Mouse (Mus musculus): ENCODE measurements around the gene Emid1. TPM values are rescaled to one million over a fixed set of nuclear protein-coding genes. Genes with fewer than 3 reads are reported as not detected.

Emid1 gene
- polyA plus RNA-seq, 1 experiment, result 56.7 TPM

- Histone ChIP-seq H3K27me3 (ENCODE audit: control insufficient read depth, insufficient read depth, low read length) (peaks cover 33% of the 10 kb centered on the region; the same call in 1 of the 2 replicates), H3K4me3 (ENCODE audit: control insufficient read depth, insufficient read depth, low read length) (0 out of 2 replicates have a peak overlapping the region, but pooled peaks have one; percentile 46), H3K36me3 (ENCODE audit: control insufficient read depth, insufficient read depth, low read length) (no peaks in the 10 kb centered on the region), H3K27ac (ENCODE audit: control insufficient read depth, insufficient read depth, low read length) (no peak overlapping the region), H3K4me1 (replicated peaks; ENCODE audit: control insufficient read depth, insufficient read depth, low read length) (peaks cover 21% of the 10 kb centered on the region)
- DNase-seq, result no peak
- no peak for TF ChIP-seq CTCF (IDR thresholded peaks at IDR 0.05; ENCODE audit: borderline replicate concordance, control insufficient read depth, extremely low read depth, insufficient read depth, low read length, poor library complexity)
- no peak for TF ChIP-seq POLR2A (IDR thresholded peaks at IDR 0.05; ENCODE audit: control insufficient read depth, extremely low read depth, insufficient read depth, low read length, poor library complexity)
- WGBS, result 33% methylated on average over 8 of the region's 8 CpGs
Observed at GRCm38 (mm10) chr11:5057541-5057855, 94.6 kb downstream of the Emid1 start.

GRCm38 (mm10) chr11:5057064-5057463, 95.0 kb downstream of the Emid1 start:
- no peak for TF ChIP-seq POLR2A (IDR thresholded peaks at IDR 0.05; ENCODE audit: control insufficient read depth, extremely low read depth, insufficient read depth, low read length, poor library complexity)
- TF ChIP-seq CTCF (IDR thresholded peaks at IDR 0.05; ENCODE audit: borderline replicate concordance, control insufficient read depth, extremely low read depth, insufficient read depth, low read length, poor library complexity), result no peak
- Histone ChIP-seq H3K4me1 (replicated peaks; ENCODE audit: control insufficient read depth, insufficient read depth, low read length) (peaks cover 20% of the 10 kb centered on the region), H3K27me3 (ENCODE audit: control insufficient read depth, insufficient read depth, low read length) (peaks cover 33% of the 10 kb centered on the region; the same call in 1 of the 2 replicates), H3K27ac (ENCODE audit: control insufficient read depth, insufficient read depth, low read length) (no peak overlapping the region), H3K36me3 (ENCODE audit: control insufficient read depth, insufficient read depth, low read length) (no peaks in the 10 kb centered on the region), H3K4me3 (ENCODE audit: control insufficient read depth, insufficient read depth, low read length) (no peak overlapping the region)
- 86% methylated on average over 8 of the region's 8 CpGs for WGBS
- DNase-seq, result no peak

Other genes with a start within 250 kb of the Emid1 start
- 2.8 and 3.7 TPM in 2 replicates for gene Nefh, start 204.2 kb downstream of the Emid1 start, polyA plus RNA-seq (2012; rRNA removed)
- gene Ap1b1, start 165.4 kb downstream of the Emid1 start, polyA plus RNA-seq (2012; rRNA removed), result 129 and 140 TPM in 2 replicates
- gene Rasl10a, start 94.1 kb downstream of the Emid1 start, polyA plus RNA-seq (2012; rRNA removed), result 5.1 and 6.5 TPM in 2 replicates
- gene Gas2l1, start 86.9 kb downstream of the Emid1 start, polyA plus RNA-seq (2012; rRNA removed), result 24.9 and 27.3 TPM in 2 replicates
- 28.6 and 31.3 TPM in 2 replicates for gene Rhbdd3, start 53.3 kb downstream of the Emid1 start, polyA plus RNA-seq (2012; rRNA removed)
- 1,137 and 1,289 TPM in 2 replicates for gene Ewsr1, start 53.0 kb downstream of the Emid1 start, polyA plus RNA-seq (2012; rRNA removed)
- 170 and 197 TPM in 2 replicates for gene Kremen1, start 109.3 kb upstream of the Emid1 start, polyA plus RNA-seq (2012; rRNA removed)